Mouse (Mus musculus): ENCODE measurements around the gene Ptges2.
A peak's percentile ranks its signal among the peaks of the same experiment; 100 is the strongest.

Gene Ptges2

DNA sequence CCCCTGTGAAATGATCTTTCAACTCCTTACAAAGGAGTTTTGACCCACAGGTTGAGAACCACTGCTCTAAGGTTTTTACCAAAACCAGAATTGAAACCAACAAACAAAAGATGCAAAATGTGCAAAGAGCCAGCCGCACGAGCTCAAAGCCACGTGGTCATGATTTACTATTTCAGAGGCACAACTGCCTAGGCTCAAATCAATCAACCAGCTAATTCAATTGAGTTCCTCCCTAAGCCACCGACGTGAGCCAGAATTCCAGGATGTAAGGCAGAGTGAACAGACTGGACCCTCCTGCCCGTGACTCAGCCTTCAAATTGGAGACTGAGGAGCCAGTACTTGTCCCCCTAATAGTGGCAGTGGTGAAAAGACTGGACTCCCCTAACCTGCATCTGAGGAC lies 43.5 kb downstream of the Ptges2 start:
- DNase-seq (ENCODE audit: low read depth, low spot score) = no peak

DNA sequence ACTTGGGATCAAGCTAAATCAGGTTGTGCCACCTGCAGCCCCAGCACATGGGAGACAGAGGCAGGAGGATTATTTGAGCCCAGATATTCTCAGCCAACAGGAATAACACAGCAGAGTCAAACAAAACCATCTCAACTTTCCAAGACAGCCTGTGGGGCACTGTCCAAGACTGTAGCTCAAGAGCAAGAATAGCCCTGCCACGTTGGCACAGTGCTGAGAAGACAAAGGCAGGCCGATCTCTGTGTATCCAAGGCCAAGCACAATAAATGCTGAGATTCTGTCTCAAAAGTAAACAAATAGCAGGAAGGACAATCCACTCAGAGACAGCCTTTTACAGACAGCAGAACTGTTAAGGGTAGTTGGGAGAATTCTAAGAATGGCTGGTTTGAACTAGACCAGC lies 44.5 kb downstream of the Ptges2 start:
- no peak for DNase-seq (ENCODE audit: low read depth, low spot score)

- no peak for DNase-seq (ENCODE audit: low read depth, low spot score)
These were observed 44.9 kb downstream of the Ptges2 start for GRCm38 (mm10) chr2:32440632-32441031.

GRCm38 (mm10) chr2:32441550-32441949 lies 45.9 kb downstream of the Ptges2 start:
- no peak for DNase-seq (ENCODE audit: low read depth, low spot score)

DNA sequence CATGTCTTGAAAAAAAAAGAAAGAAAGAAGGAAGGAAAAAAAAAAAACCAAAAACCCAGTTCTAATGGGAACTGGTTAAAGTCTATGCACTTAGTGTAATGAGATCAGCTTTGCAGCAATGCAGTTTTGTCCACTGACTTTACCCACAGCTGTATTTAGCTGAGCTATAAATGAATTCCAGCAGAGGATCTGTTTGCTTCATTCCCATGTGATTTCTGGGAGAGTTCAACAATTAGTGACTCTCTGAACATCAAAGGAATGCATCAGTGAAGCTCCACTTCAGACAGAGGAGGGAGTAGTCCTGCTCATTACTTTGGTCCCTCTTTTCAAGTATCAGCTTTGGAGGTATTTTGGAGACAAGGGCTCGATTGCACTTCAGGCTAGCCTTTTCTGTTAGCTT lies 49.8 kb downstream of the Ptges2 start:
- DNase-seq (ENCODE audit: low read depth, low spot score) = no peak

- DNase-seq (ENCODE audit: low read depth, low spot score) = no peak
These were observed 51.7 kb downstream of the Ptges2 start for GRCm38 (mm10) chr2:32447264-32447936.

- no peak for DNase-seq (ENCODE audit: low read depth, low spot score)
These were observed 52.8 kb downstream of the Ptges2 start for GRCm38 (mm10) chr2:32448480-32448879.

GRCm38 (mm10) chr2:32449761-32450754 lies 54.4 kb downstream of the Ptges2 start, which contains the start of gene Naif1:
Naif1 (plus strand) TSS chr2:32450457.
- DNase-seq (ENCODE audit: low read depth, low spot score) = no peak

GRCm38 (mm10) chr2:32450881-32451844 lies 55.5 kb downstream of the Ptges2 start, which contains the start of gene Slc25a25:
Slc25a25 (minus strand) TSS chr2:32451445.
- DNase-seq (ENCODE audit: low read depth, low spot score) = peak; percentile 98

GRCm38 (mm10) chr2:32451870-32452372 lies 56.2 kb downstream of the Ptges2 start:
- DNase-seq (ENCODE audit: low read depth, low spot score) = peak; percentile 99

DNA sequence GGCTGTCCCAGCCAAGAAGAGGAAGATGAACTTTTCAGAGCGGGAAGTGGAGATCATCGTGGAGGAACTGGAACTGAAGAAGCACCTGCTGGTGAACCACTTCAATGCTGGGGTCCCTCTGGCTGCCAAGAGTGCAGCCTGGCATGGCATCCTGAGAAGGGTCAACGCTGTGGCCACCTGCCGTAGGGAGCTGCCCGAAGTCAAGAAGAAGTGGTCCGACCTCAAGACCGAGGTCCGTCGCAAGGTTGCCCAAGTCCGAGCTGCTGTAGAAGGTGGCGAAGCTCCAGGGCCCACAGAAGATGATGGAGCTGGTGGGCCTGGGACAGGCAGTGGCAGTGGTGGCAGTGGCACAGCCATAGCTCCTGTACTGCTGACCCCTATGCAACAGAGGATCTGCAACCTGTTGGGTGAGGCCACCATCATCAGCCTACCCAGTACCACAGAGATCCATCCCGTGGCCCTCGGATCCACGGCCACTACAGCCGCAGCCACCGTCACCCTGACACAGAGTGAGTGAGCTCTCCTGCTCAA lies 56.8 kb downstream of the Ptges2 start:
- no peak for DNase-seq (ENCODE audit: low read depth, low spot score)

DNA sequence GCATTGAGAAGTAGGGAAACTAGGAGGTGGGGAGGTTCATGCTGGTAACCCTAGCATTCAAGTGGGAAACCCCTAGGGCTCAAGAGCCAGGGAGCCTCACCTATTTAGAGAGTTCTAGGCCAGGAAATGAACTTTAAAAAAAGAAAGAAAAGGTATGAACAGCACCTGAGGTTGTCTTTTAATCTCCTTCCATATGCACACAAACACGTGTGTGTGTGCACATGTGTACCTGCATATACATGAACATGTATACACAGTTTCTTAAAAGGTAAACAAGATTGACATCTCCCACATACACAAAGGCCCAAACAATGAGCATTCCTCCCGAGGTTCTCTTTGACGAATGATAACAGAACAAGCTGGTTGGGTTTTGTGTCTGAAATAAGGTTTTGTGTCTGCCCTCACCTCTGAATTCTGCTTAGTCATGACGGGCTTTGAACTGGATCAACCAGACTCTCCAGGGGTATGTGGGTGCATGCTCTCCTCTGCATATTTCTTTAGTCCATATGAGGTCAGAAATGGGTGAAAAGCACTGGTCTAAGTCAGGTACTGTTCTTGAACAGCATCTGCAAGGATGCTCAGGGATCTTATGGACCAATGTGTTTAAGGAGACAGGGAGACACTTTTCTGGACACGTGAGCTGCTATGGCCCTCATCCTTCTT lies 58.1 kb downstream of the Ptges2 start:
- DNase-seq (ENCODE audit: low read depth, low spot score) = no peak

GRCm38 (mm10) chr2:32454633-32455032 lies 58.9 kb downstream of the Ptges2 start:
- DNase-seq (ENCODE audit: low read depth, low spot score) = no peak

DNA sequence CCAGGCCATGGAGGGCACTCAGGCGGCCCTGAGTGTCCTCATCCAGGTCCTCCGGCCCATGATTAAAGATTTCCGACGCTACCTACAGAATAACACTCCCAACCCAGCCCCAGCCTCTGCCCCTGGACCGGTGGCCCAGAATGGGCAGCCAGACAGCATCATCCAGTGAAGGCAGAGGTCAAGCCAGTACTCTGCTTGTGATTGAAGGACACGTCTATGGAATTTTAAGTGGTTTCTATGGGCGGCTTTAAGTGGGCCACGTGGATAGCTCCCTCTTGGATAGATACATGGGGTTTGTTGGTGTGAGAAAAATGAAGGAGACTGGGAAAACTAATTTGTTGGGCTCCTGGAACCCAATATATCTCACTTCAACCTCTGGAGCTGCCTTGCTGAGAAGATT lies 59.4 kb downstream of the Ptges2 start:
- no peak for DNase-seq (ENCODE audit: low read depth, low spot score)

Measured in forelimb bud, embryonic 11.5 days (tissue).